In the genomic region with DNA sequence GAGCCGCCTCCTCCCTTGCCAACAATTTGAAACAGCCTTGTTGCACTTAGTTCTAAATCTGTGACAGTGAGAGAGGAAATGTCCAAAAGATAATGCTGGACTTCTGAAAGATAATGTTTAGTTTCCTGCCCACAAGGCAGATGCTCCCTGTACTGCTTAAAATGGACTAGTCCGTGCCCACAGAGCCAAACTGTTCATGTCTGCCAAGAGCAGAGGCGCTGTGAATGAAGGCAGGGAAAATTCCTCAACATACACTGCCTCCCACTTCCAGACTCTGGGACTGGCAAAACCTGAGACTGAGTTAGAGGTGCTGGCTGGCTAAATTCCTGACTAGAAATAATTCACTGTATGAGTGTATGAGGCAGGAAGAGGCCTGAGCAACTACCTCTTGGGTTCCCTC, we compare ENCODE assay signal across 10 mouse cellular contexts. TPM values are rescaled to one million over a fixed set of nuclear protein-coding genes. Genes with fewer than 3 reads are reported as not detected.
A peak's percentile ranks its signal among the peaks of the same experiment; 100 is the strongest.
DNase-seq lines count a peak whose midpoint lies in the region; ATAC-seq and TF ChIP-seq lines count a peak whose summit lies in the region.
"Had no signal": no experiment of that assay in that cellular context is flagged by ENCODE, and none has a peak within 500 bp of the region (broad histone marks: within the 10 kb centered on the region; RNA-seq: fewer than 3 reads in every experiment).

No protein-coding gene starts in this region.

- TF ChIP-seq CTCF in hindbrain, postnatal 0 days (IDR thresholded peaks at IDR 0.05; ENCODE audit: low read depth), result no peak

- no peak overlapping the region for H3K4me2 ChIP-seq in hindbrain, postnatal 0 days (ENCODE audit: low read depth, low read length)
- no peak overlapping the region for H3K4me2 ChIP-seq in hindbrain, embryonic 13.5 days
- H3K4me2 ChIP-seq: midbrain, embryonic 12.5 days had no signal

- no peaks in the 10 kb centered on the region for H3K9me3 ChIP-seq in hindbrain, postnatal 0 days (ENCODE audit: low read length)
- H3K9me3 ChIP-seq in hindbrain, embryonic 13.5 days, result no peaks in the 10 kb centered on the region
- H3K9me3 ChIP-seq: G1E; midbrain, embryonic 12.5 days had no signal

- peak overlapping the region; percentile 20; the same call in 1 of the 2 replicates for H3K27ac ChIP-seq in hindbrain, postnatal 0 days
- H3K27ac ChIP-seq in hindbrain, embryonic 13.5 days, result no peak overlapping the region
- H3K27ac ChIP-seq: midbrain, embryonic 12.5 days had no signal

- no peak for ATAC-seq in hindbrain, postnatal 0 days
- ATAC-seq in hindbrain, embryonic 13.5 days (ENCODE audit: low FRiP score), result no peak

- H3K27me3 ChIP-seq in hindbrain, postnatal 0 days (ENCODE audit: insufficient read depth, low read length), result no peaks in the 10 kb centered on the region
- no peaks in the 10 kb centered on the region for H3K27me3 ChIP-seq in hindbrain, embryonic 13.5 days
- H3K27me3 ChIP-seq: midbrain, embryonic 12.5 days had no signal

- no peaks in the 10 kb centered on the region for H3K36me3 ChIP-seq in hindbrain, postnatal 0 days (ENCODE audit: insufficient read depth, low read length)
- no peaks in the 10 kb centered on the region for H3K36me3 ChIP-seq in hindbrain, embryonic 13.5 days
- H3K36me3 ChIP-seq: G1E; midbrain, embryonic 12.5 days had no signal

- H3K4me1 ChIP-seq in hindbrain, postnatal 0 days (ENCODE audit: insufficient read depth, low read length), result peaks cover 13% of the 10 kb centered on the region
- peaks cover 42% of the 10 kb centered on the region for H3K4me1 ChIP-seq in hindbrain, embryonic 13.5 days (replicated peaks)

- H3K4me3 ChIP-seq in hindbrain, postnatal 0 days (ENCODE audit: low read length), result no peak overlapping the region
- H3K4me3 ChIP-seq in hindbrain, embryonic 13.5 days, result no peak overlapping the region
- H3K4me3 ChIP-seq: midbrain, embryonic 12.5 days had no signal

- WGBS in hindbrain, postnatal 0 days, result 48% methylated on average over 3 of the region's 3 CpGs
- WGBS in hindbrain, embryonic 13.5 days, result 82% methylated on average over 3 of the region's 3 CpGs

- DNase-seq in hindbrain, postnatal 0 days (ENCODE audit: low spot score), result peak; percentile 56
- DNase-seq in 3T3-L1 (ENCODE audit: low read depth, low spot score), result peak; percentile 37
- peak; percentile 12 for DNase-seq in cerebellum, adult 11 months
- DNase-seq in layer of hippocampus, adult 8-10 months (ENCODE audit: low spot score in 2 of 2), result peak; percentile 75 to 79
- DNase-seq in B cell, adult 2 months, result no peak
- no peak for DNase-seq in urinary bladder, postnatal 25 days (ENCODE audit: low spot score)
- no peak for DNase-seq in adrenal gland, postnatal 10 days

- H3K9ac ChIP-seq in hindbrain, postnatal 0 days (replicated peaks; ENCODE audit: low read length), result no peak overlapping the region
- no peak overlapping the region for H3K9ac ChIP-seq in hindbrain, embryonic 13.5 days
- H3K9ac ChIP-seq: midbrain, embryonic 12.5 days had no signal

RNA-seq across cellular contexts. Expression of gene Fam171a1, which starts 58.6 kb away (rescaled TPM):
- total RNA-seq in hindbrain, postnatal 0 days (2014; rRNA removed), result 56.5 and 60.3 TPM in 2 replicates
- polyA plus RNA-seq in hindbrain, postnatal 0 days (2015; fragmentation: Nextera tagmentation; extraction: Ambion mirVana), result 32.7 and 35.4 TPM in 2 replicates
- polyA plus RNA-seq in hindbrain, embryonic 13.5 days (2015; fragmentation: Nextera tagmentation; extraction: Ambion mirVana), result 46.7 and 50.8 TPM in 2 replicates
- total RNA-seq in layer of hippocampus, adult 8-10 months (2022), result 10 to 100 TPM; 69.5 to 76.2 (median 72.9) TPM
- 10 to 100 TPM; 26.0 to 31.5 TPM for total RNA-seq in adrenal gland, postnatal 10 days (2021)
- polyA plus RNA-seq: G1E had no signal

Comparison
In these comparisons a context has a peak if more than half of its experiments do, and no peak if none do; other contexts are left out.
1. DNase-seq: peak in hindbrain, postnatal 0 days (single experiment), 3T3-L1 (single experiment), cerebellum, adult 11 months (single experiment) and layer of hippocampus, adult 8-10 months (2 of 2); none in B cell, adult 2 months (0 of 2), urinary bladder, postnatal 25 days (single experiment) and adrenal gland, postnatal 10 days (single experiment).